37 mouse cellular contexts compared by ENCODE assay signal in the genomic region with DNA sequence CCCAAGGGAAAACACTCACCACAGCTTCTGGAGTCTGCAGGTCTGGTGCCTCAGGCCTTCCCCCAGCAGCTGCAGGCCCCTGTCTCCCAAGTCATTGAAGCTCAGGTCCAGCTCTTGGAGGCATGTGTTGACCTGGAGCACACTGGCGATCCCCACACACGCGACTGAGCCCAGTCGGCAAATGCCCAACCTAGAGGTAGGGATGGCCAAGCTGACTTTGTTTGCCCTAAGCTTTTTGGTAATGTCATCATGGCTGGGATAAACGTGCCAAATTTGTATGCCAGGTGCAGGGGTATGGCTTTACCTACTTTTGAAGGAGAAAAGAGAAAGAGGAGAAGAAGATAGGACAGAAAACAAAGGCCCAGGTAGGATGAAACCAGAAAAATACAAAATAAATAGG. TPM values are rescaled to one million over a fixed set of nuclear protein-coding genes. Genes with fewer than 3 reads are reported as not detected.
"Had no signal": no experiment of that assay in that cellular context is flagged by ENCODE, and none has a peak within 500 bp of the region (broad histone marks: within the 10 kb centered on the region; RNA-seq: fewer than 3 reads in every experiment).

No protein-coding gene starts in this region.

- H3K4me1 ChIP-seq: heart, embryonic 13.5 days; heart, embryonic 15.5 days; hindbrain, embryonic 13.5 days; hindbrain, embryonic 15.5 days; kidney, embryonic 15.5 days; limb, embryonic 10.5 days; limb, embryonic 12.5 days; liver, embryonic 12.5 days had no signal

- H3K9me3 ChIP-seq: heart, embryonic 15.5 days; hindbrain, embryonic 13.5 days; hindbrain, embryonic 15.5 days; kidney, embryonic 15.5 days; limb, embryonic 10.5 days; limb, embryonic 12.5 days; liver, embryonic 12.5 days had no signal

- DNase-seq: gastrocnemius, postnatal 14 days; gastrocnemius, postnatal 36 days; heart, adult 11 months; heart, adult 2 months; heart, postnatal 14 days; heart, postnatal 36 days; kidney, adult 11 months; kidney, adult 2 months; kidney, adult 9 months; kidney, postnatal 10 days; kidney, postnatal 25 days; kidney, postnatal 4 days had no signal

- H3K27me3 ChIP-seq: heart, embryonic 13.5 days; heart, embryonic 15.5 days; hindbrain, embryonic 13.5 days; hindbrain, embryonic 15.5 days; kidney, embryonic 15.5 days; limb, embryonic 12.5 days; liver, embryonic 12.5 days had no signal

- H3K4me3 ChIP-seq: heart, adult 2 months; heart, embryonic 13.5 days; heart, embryonic 15.5 days; hindbrain, embryonic 13.5 days; hindbrain, embryonic 15.5 days; kidney, embryonic 15.5 days; layer of hippocampus, adult 2 months; left cerebral cortex, adult 2 months; limb, embryonic 10.5 days; limb, embryonic 12.5 days; liver, embryonic 12.5 days had no signal

- H3K9ac ChIP-seq: heart, embryonic 13.5 days; heart, embryonic 15.5 days; hindbrain, embryonic 13.5 days; hindbrain, embryonic 15.5 days; kidney, embryonic 15.5 days; limb, embryonic 12.5 days; liver, embryonic 12.5 days; liver, embryonic 14.5 days had no signal

- H3K27ac ChIP-seq: heart, adult 2 months; heart, embryonic 13.5 days; heart, embryonic 15.5 days; hindbrain, embryonic 13.5 days; hindbrain, embryonic 15.5 days; hindbrain, postnatal 0 days; kidney, embryonic 15.5 days; layer of hippocampus, adult 2 months; left cerebral cortex, adult 2 months; limb, embryonic 10.5 days; limb, embryonic 12.5 days; liver, embryonic 12.5 days; liver, embryonic 14.5 days had no signal

- H3K36me3 ChIP-seq: heart, embryonic 13.5 days; heart, embryonic 15.5 days; hindbrain, embryonic 13.5 days; hindbrain, embryonic 15.5 days; kidney, embryonic 15.5 days; limb, embryonic 10.5 days; limb, embryonic 12.5 days; liver, embryonic 12.5 days had no signal

RNA-seq across cellular contexts. Expression of gene Nlrp12, which starts 21.2 kb away (rescaled TPM):
- total RNA-seq: gastrocnemius, adult 18-20 months; gastrocnemius, adult 8-10 months; gastrocnemius, postnatal 14 days; gastrocnemius, postnatal 36 days; heart, postnatal 14 days; heart, postnatal 36 days; layer of hippocampus, adult 2 months; left cerebral cortex, postnatal 36 days had no signal
- polyA plus RNA-seq: heart, embryonic 11.5 days; heart, embryonic 13.5 days; heart, embryonic 15.5 days; intestine, embryonic 16.5 days; limb, embryonic 10.5 days; limb, embryonic 12.5 days; limb, embryonic 14.5 days; liver, embryonic 12.5 days had no signal

RNA-seq across cellular contexts. Expression of gene AU018091, which starts 59.4 kb away (rescaled TPM):
- total RNA-seq: gastrocnemius, adult 18-20 months; gastrocnemius, adult 8-10 months; gastrocnemius, postnatal 14 days; gastrocnemius, postnatal 36 days; heart, adult 2 months; heart, postnatal 14 days; heart, postnatal 36 days; hematopoietic stem cell, adult 5-6 weeks; hindbrain, postnatal 0 days; layer of hippocampus, adult 2 months; layer of hippocampus, postnatal 10 days; layer of hippocampus, postnatal 25 days; left cerebral cortex, adult 2 months; left cerebral cortex, postnatal 14 days; left cerebral cortex, postnatal 36 days had no signal
- polyA plus RNA-seq: gonadal fat pad, adult 2 months; heart, adult 2 months; heart, embryonic 11.5 days; heart, embryonic 13.5 days; heart, embryonic 15.5 days; heart, postnatal 0 days; hindbrain, embryonic 13.5 days; hindbrain, embryonic 15.5 days; hindbrain, postnatal 0 days; intestine, embryonic 14.5 days; intestine, embryonic 16.5 days; kidney, adult 2 months; kidney, embryonic 15.5 days; liver, embryonic 12.5 days; liver, embryonic 14.5 days had no signal
